Mouse (Mus musculus) lung, postnatal 0 days (tissue): ENCODE measurements at regions not wholly inside any gene's neighbourhood (a gene's known extent, or its start where the extent isn't known, plus 50 kb on each side); places are given as distances from the start of the nearest gene placed in this dataset.

Experiments used
- ATAC-seq: fragments of 200-750 bp; cut with Nextera tagmentation; 2 replicates; pipeline ENCODE4 v1.8.0; 2017; ENCODE audit warnings: moderate library complexity
- DNase-seq: peaks from one replicate; pipeline ENCODE4 v3.0.0-alpha.2; 2016; ENCODE audit warnings: low spot score
- H3K27ac ChIP-seq: fragments of 300-500 bp; sonication (generic); 2 replicates; pipeline ENCODE4 v1.5.1; 2014; ENCODE audit warnings: antibody characterized with exemption, mild to moderate bottlenecking, low read length, mixed read lengths
- H3K27me3 ChIP-seq: fragments of 300-500 bp; sonication (generic); replicated peaks from 2 replicates; pipeline ENCODE4 v1.6.1; 2014; ENCODE audit warnings: low read length, mixed read lengths; ENCODE audit not compliant: insufficient read depth
- H3K36me3 ChIP-seq: fragments of 300-500 bp; sonication (generic); 2 replicates; pipeline ENCODE4 v1.6.1; 2014; ENCODE audit warnings: low read length, mixed read lengths; ENCODE audit not compliant: insufficient read depth
- H3K4me1 ChIP-seq: fragments of 300-500 bp; sonication (generic); 2 replicates; pipeline ENCODE4 v1.6.1; 2014; ENCODE audit warnings: antibody characterized with exemption, low read depth, low read length, mixed read lengths; ENCODE audit not compliant: insufficient read depth
- H3K4me2 ChIP-seq: fragments of 300-500 bp; sonication (generic); replicated peaks from 2 replicates; pipeline ENCODE4 v1.6.1; 2014; ENCODE audit warnings: low read depth, mild to moderate bottlenecking, low read length, moderate library complexity, mixed read lengths
- H3K4me3 ChIP-seq: fragments of 300-500 bp; sonication (generic); 2 replicates; pipeline ENCODE4 v1.5.1; 2014; ENCODE audit warnings: low read depth, low read length
- H3K9ac ChIP-seq: fragments of 300-500 bp; sonication (generic); replicated peaks from 2 replicates; pipeline ENCODE4 v1.6.1; 2014; ENCODE audit warnings: low read depth, mild to moderate bottlenecking
- H3K9me3 ChIP-seq: fragments of 300-500 bp; sonication (generic); 2 replicates; pipeline ENCODE4 v1.6.1; 2016; ENCODE audit warnings: low read length, mixed read lengths
- CTCF ChIP-seq: IDR thresholded peaks from 2 replicates; pipeline ENCODE4 v1.5.1; 2016; ENCODE audit warnings: antibody characterized with exemption, mild to moderate bottlenecking
- EP300 ChIP-seq: IDR thresholded peaks from 2 replicates; pipeline ENCODE4 v1.6.1; 2016; ENCODE audit warnings: antibody characterized with exemption, mild to moderate bottlenecking, control low read depth
- WGBS: fragments of 180-500 bp; shearing (Covaris S2); extraction: QIAGEN DNeasy Blood & Tissue Kit; methylation state at CpG from one replicate; pipeline ENCODE4 v1.1.7; 2014; 5-methylcytosine and 5-hydroxymethylcytosine counted together

GRCm38 (mm10) chr2:71652261-71652801 lies 93.1 kb upstream of the Itga6 start:
- H3K27ac ChIP-seq, result no peak overlapping the region

GRCm38 (mm10) chr2:71654817-71655503 lies 90.5 kb upstream of the Itga6 start:
- Histone ChIP-seq H3K9me3 (no peaks in the 10 kb centered on the region), H3K4me2 (no peak overlapping the region), H3K27ac (no peak overlapping the region), H3K4me3 (no peak overlapping the region), H3K4me1 (peaks cover 5% of the 10 kb centered on the region; the same call in 1 of the 2 replicates), H3K9ac (no peak overlapping the region), H3K36me3 (no peaks in the 10 kb centered on the region), H3K27me3 (no peaks in the 10 kb centered on the region)
- DNase-seq (no peak), ATAC-seq (no peak)
- TF ChIP-seq EP300 (no peak), CTCF (no peak)
- 39% methylated on average over 8 of the region's 8 CpGs for WGBS

More at GRCm38 (mm10) chr2:71652261-71652801, 93.1 kb upstream of the Itga6 start:
- TF ChIP-seq CTCF (peak; percentile 71), EP300 (no peak)
- Histone ChIP-seq H3K9me3 (no peaks in the 10 kb centered on the region), H3K4me2 (no peak overlapping the region), H3K27me3 (no peaks in the 10 kb centered on the region), H3K4me1 (peaks cover 5% of the 10 kb centered on the region; the same call in 1 of the 2 replicates), H3K36me3 (no peaks in the 10 kb centered on the region), H3K9ac (no peak overlapping the region), H3K4me3 (no peak overlapping the region)
- DNase-seq (peak; percentile 56), ATAC-seq (peak; percentile 69)
- WGBS, result 10% methylated on average over 9 of the region's 9 CpGs

- Histone ChIP-seq H3K27ac (no peak overlapping the region), H3K36me3 (no peaks in the 10 kb centered on the region), H3K9ac (no peak overlapping the region), H3K27me3 (no peaks in the 10 kb centered on the region), H3K4me1 (peaks cover 5% of the 10 kb centered on the region; the same call in 1 of the 2 replicates), H3K4me3 (peak overlapping the region; percentile 10; the same call in 1 of the 2 replicates), H3K4me2 (peak overlapping the region; percentile 50), H3K9me3 (no peaks in the 10 kb centered on the region)
- DNase-seq (peak; percentile 12), ATAC-seq (no peak)
- 8% methylated on average over 18 of the region's 19 CpGs for WGBS
- TF ChIP-seq CTCF (no peak), EP300 (no peak)
Measured at GRCm38 (mm10) chr2:71655504-71656390, 89.7 kb upstream of the Itga6 start.

- H3K36me3 ChIP-seq, result no peaks in the 10 kb centered on the region
- H3K27ac ChIP-seq, result no peak overlapping the region
- H3K4me2 ChIP-seq, result no peak overlapping the region
Measured at GRCm38 (mm10) chr2:71656611-71657244, 88.7 kb upstream of the Itga6 start.

GRCm38 (mm10) chr2:71661438-71661837 lies 84.0 kb upstream of the Itga6 start:
- Histone ChIP-seq H3K4me2 (no peak overlapping the region), H3K4me3 (no peak overlapping the region), H3K9ac (no peak overlapping the region), H3K4me1 (no peaks in the 10 kb centered on the region), H3K9me3 (no peaks in the 10 kb centered on the region), H3K36me3 (no peaks in the 10 kb centered on the region), H3K27ac (no peak overlapping the region), H3K27me3 (no peaks in the 10 kb centered on the region)
- ATAC-seq (peak; percentile 21; the same call in 1 of the 2 replicates), DNase-seq (no peak)
- TF ChIP-seq CTCF (no peak), EP300 (no peak)

More at GRCm38 (mm10) chr2:71656611-71657244, 88.7 kb upstream of the Itga6 start:
- TF ChIP-seq EP300 (no peak), CTCF (no peak)
- 61% methylated on average over 8 of the region's 8 CpGs for WGBS
- no peak overlapping the region for H3K9ac ChIP-seq
- no peak for ATAC-seq
- H3K4me1 ChIP-seq, result peaks cover 5% of the 10 kb centered on the region; the same call in 1 of the 2 replicates
- DNase-seq, result no peak
- no peaks in the 10 kb centered on the region for H3K27me3 ChIP-seq
- no peaks in the 10 kb centered on the region for H3K9me3 ChIP-seq
- H3K4me3 ChIP-seq, result no peak overlapping the region

GRCm38 (mm10) chr2:71661986-71662385 lies 83.4 kb upstream of the Itga6 start:
- H3K27me3 ChIP-seq, result no peaks in the 10 kb centered on the region
- DNase-seq (peak; percentile 35), ATAC-seq (no peak)
- no peaks in the 10 kb centered on the region for H3K4me1 ChIP-seq
- no peaks in the 10 kb centered on the region for H3K36me3 ChIP-seq
- no peak overlapping the region for H3K4me3 ChIP-seq
- TF ChIP-seq EP300, result no peak
- no peak for TF ChIP-seq CTCF
- H3K9me3 ChIP-seq, result no peaks in the 10 kb centered on the region
- WGBS, result 84% methylated on average over 5 of the region's 5 CpGs
- H3K4me2 ChIP-seq, result no peak overlapping the region
- H3K27ac ChIP-seq, result no peak overlapping the region
- no peak overlapping the region for H3K9ac ChIP-seq
